Comparison of ENCODE assay signal across 7 mouse cellular contexts in the genomic region with DNA sequence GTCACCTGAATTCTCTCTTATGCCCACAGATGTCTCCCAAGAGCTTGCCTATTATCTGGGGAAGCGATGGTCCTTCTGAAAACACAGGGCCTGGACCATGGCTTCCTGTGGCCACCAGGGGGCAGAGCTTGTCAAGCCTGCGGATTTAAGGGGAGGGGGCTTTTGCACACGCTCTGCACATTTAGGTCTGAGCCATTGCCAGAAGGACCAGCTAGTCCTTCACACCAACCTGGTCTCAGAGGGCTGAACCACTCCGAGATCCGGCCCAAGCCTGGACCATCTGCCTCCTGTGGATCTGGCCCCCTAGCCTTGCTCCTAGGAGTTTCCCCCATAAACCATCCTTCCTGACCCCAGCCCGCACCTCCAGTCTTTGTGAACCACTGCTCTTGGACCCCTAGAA. TPM values are rescaled to one million over a fixed set of nuclear protein-coding genes. Genes with fewer than 3 reads are reported as not detected.
DNase-seq lines count a peak whose midpoint lies in the region; ATAC-seq lines count a peak whose summit lies in the region.

No protein-coding gene starts in this region.

- peaks cover 10% of the 10 kb centered on the region for H3K4me1 ChIP-seq in forebrain, embryonic 14.5 days (ENCODE audit: control insufficient read depth, insufficient read depth, low read length)
- peaks cover 42% of the 10 kb centered on the region for H3K4me1 ChIP-seq in limb, embryonic 13.5 days
- peaks cover 38% of the 10 kb centered on the region for H3K4me1 ChIP-seq in neural tube, embryonic 13.5 days (replicated peaks)

- ATAC-seq in forebrain, embryonic 14.5 days, result peak; percentile 54; the same call in 1 of the 2 replicates
- ATAC-seq in limb, embryonic 13.5 days (ENCODE audit: low FRiP score, low read depth), result no peak
- ATAC-seq in neural tube, embryonic 13.5 days (ENCODE audit: low read depth), result peak; percentile 32

- no peak overlapping the region for H3K9ac ChIP-seq in forebrain, embryonic 14.5 days (ENCODE audit: low read length)
- 0 out of 2 replicates have a peak overlapping the region, but pooled peaks have one; percentile 25 for H3K9ac ChIP-seq in limb, embryonic 13.5 days
- H3K9ac ChIP-seq in neural tube, embryonic 13.5 days, result no peak overlapping the region

- no peak overlapping the region for H3K4me2 ChIP-seq in forebrain, embryonic 14.5 days (ENCODE audit: low read length)
- H3K4me2 ChIP-seq in limb, embryonic 13.5 days (replicated peaks), result peak overlapping the region; percentile 95
- H3K4me2 ChIP-seq in neural tube, embryonic 13.5 days, result 0 out of 2 replicates have a peak overlapping the region, but pooled peaks have one; percentile 57

- H3K4me3 ChIP-seq in forebrain, embryonic 14.5 days (ENCODE audit: low read depth, low read length), result no peak overlapping the region
- peak overlapping the region; percentile 53 for H3K4me3 ChIP-seq in limb, embryonic 13.5 days
- no peak overlapping the region for H3K4me3 ChIP-seq in neural tube, embryonic 13.5 days

- peak; percentile 59 to 72 for DNase-seq in right cerebral cortex, postnatal 10 days (ENCODE audit: low spot score in 2 of 2)
- DNase-seq in right cerebral cortex, adult 2 months (ENCODE audit: low spot score in 2 of 2), result no peak
- DNase-seq in c-Kit-negative CD71-positive TER-119-positive erythroid progenitor cells, embryonic 14.5 days (ENCODE audit: low read depth, low spot score), result peak; percentile 49
- DNase-seq in forebrain, embryonic 14.5 days (ENCODE audit: low spot score), result peak; percentile 80
- no peak for DNase-seq in gastrocnemius, postnatal 4 days (ENCODE audit: low spot score in 2 of 2)

- WGBS in forebrain, embryonic 14.5 days, result 16% methylated on average over 6 of the region's 6 CpGs
- WGBS in limb, embryonic 13.5 days, result 10% methylated on average over 6 of the region's 6 CpGs
- 9% methylated on average over 6 of the region's 6 CpGs for WGBS in neural tube, embryonic 13.5 days

- H3K27ac ChIP-seq in forebrain, embryonic 14.5 days (ENCODE audit: low read depth, low read length), result no peak overlapping the region
- 0 out of 2 replicates have a peak overlapping the region, but pooled peaks have one; percentile 65 for H3K27ac ChIP-seq in limb, embryonic 13.5 days
- H3K27ac ChIP-seq in neural tube, embryonic 13.5 days (replicated peaks), result no peak overlapping the region

- H3K27me3 ChIP-seq in forebrain, embryonic 14.5 days (replicated peaks; ENCODE audit: control insufficient read depth, insufficient read depth, low read length), result peaks cover 48% of the 10 kb centered on the region
- peaks cover 36% of the 10 kb centered on the region for H3K27me3 ChIP-seq in limb, embryonic 13.5 days
- peaks cover 67% of the 10 kb centered on the region for H3K27me3 ChIP-seq in neural tube, embryonic 13.5 days

- 0 out of 2 replicates have a peak, but pooled peaks cover 6% of the 10 kb centered on the region for H3K36me3 ChIP-seq in forebrain, embryonic 14.5 days (ENCODE audit: control insufficient read depth, insufficient read depth, low read length)
- H3K36me3 ChIP-seq in limb, embryonic 13.5 days, result peaks cover 13% of the 10 kb centered on the region
- peaks cover 10% of the 10 kb centered on the region for H3K36me3 ChIP-seq in neural tube, embryonic 13.5 days

- no peaks in the 10 kb centered on the region for H3K9me3 ChIP-seq in forebrain, embryonic 14.5 days (replicated peaks; ENCODE audit: control insufficient read depth, low read length)
- H3K9me3 ChIP-seq in limb, embryonic 13.5 days, result no peaks in the 10 kb centered on the region
- H3K9me3 ChIP-seq in neural tube, embryonic 13.5 days, result no peaks in the 10 kb centered on the region

RNA-seq across cellular contexts. Expression of gene Artn, which starts 1.3 kb away (rescaled TPM):
- 0.22 and 0.36 TPM in 2 replicates for polyA plus RNA-seq in forebrain, embryonic 14.5 days (2014; fragmentation: Nextera tagmentation; extraction: Ambion mirVana)
- polyA plus RNA-seq in limb, embryonic 13.5 days (2015; fragmentation: Nextera tagmentation; extraction: Ambion mirVana), result 8.9 and 10.1 TPM in 2 replicates
- 1.0 and 1.5 TPM in 2 replicates for polyA plus RNA-seq in neural tube, embryonic 13.5 days (2015; fragmentation: Nextera tagmentation; extraction: Ambion mirVana)
- 1 to 10 TPM; 1.4 to 2.0 TPM for total RNA-seq in gastrocnemius, postnatal 4 days (2021)

RNA-seq across cellular contexts. Expression of gene Ipo13, which starts 13.4 kb away (rescaled TPM):
- polyA plus RNA-seq in forebrain, embryonic 14.5 days (2014; fragmentation: Nextera tagmentation; extraction: Ambion mirVana), result 64.1 and 66.2 TPM in 2 replicates
- 41.3 and 43.7 TPM in 2 replicates for polyA plus RNA-seq in limb, embryonic 13.5 days (2015; fragmentation: Nextera tagmentation; extraction: Ambion mirVana)
- 64.9 and 65.3 TPM in 2 replicates for polyA plus RNA-seq in neural tube, embryonic 13.5 days (2015; fragmentation: Nextera tagmentation; extraction: Ambion mirVana)
- total RNA-seq in gastrocnemius, postnatal 4 days (2021), result 100 to 1,000 TPM; 124 to 135 TPM

RNA-seq across cellular contexts. Expression of gene Dph2, which starts 36.4 kb away (rescaled TPM):
- 26.8 and 31.9 TPM in 2 replicates for polyA plus RNA-seq in forebrain, embryonic 14.5 days (2014; fragmentation: Nextera tagmentation; extraction: Ambion mirVana)
- polyA plus RNA-seq in limb, embryonic 13.5 days (2015; fragmentation: Nextera tagmentation; extraction: Ambion mirVana), result 16.8 and 18.4 TPM in 2 replicates
- 21.3 and 22.0 TPM in 2 replicates for polyA plus RNA-seq in neural tube, embryonic 13.5 days (2015; fragmentation: Nextera tagmentation; extraction: Ambion mirVana)
- 1 to 10 TPM; 4.6 to 5.3 TPM for total RNA-seq in gastrocnemius, postnatal 4 days (2021)

RNA-seq across cellular contexts. Expression of gene Atp6v0b, which starts 41.1 kb away (rescaled TPM):
- polyA plus RNA-seq in forebrain, embryonic 14.5 days (2014; fragmentation: Nextera tagmentation; extraction: Ambion mirVana), result 483 and 520 TPM in 2 replicates
- 176 and 184 TPM in 2 replicates for polyA plus RNA-seq in limb, embryonic 13.5 days (2015; fragmentation: Nextera tagmentation; extraction: Ambion mirVana)
- polyA plus RNA-seq in neural tube, embryonic 13.5 days (2015; fragmentation: Nextera tagmentation; extraction: Ambion mirVana), result 442 and 475 TPM in 2 replicates
- total RNA-seq in gastrocnemius, postnatal 4 days (2021), result 10 to 100 TPM; 67.0 to 70.8 TPM

RNA-seq across cellular contexts. Expression of gene B4galt2, which starts 44.9 kb away (rescaled TPM):
- polyA plus RNA-seq in forebrain, embryonic 14.5 days (2014; fragmentation: Nextera tagmentation; extraction: Ambion mirVana), result 49.1 and 50.6 TPM in 2 replicates
- polyA plus RNA-seq in limb, embryonic 13.5 days (2015; fragmentation: Nextera tagmentation; extraction: Ambion mirVana), result 32.8 and 35.1 TPM in 2 replicates
- 43.7 and 45.5 TPM in 2 replicates for polyA plus RNA-seq in neural tube, embryonic 13.5 days (2015; fragmentation: Nextera tagmentation; extraction: Ambion mirVana)
- total RNA-seq in gastrocnemius, postnatal 4 days (2021), result 10 to 100 TPM; 25.7 to 27.4 TPM

Comparison
In these comparisons a context has a peak if more than half of its experiments do, and no peak if none do; other contexts are left out.
1. DNase-seq: peak in right cerebral cortex, postnatal 10 days (2 of 2), c-Kit-negative CD71-positive TER-119-positive erythroid progenitor cells, embryonic 14.5 days (single experiment) and forebrain, embryonic 14.5 days (single experiment); none in right cerebral cortex, adult 2 months (0 of 2) and gastrocnemius, postnatal 4 days (0 of 2).